Mouse (Mus musculus): ENCODE measurements around the gene Slc25a21.

The Slc25a21 gene

DNA sequence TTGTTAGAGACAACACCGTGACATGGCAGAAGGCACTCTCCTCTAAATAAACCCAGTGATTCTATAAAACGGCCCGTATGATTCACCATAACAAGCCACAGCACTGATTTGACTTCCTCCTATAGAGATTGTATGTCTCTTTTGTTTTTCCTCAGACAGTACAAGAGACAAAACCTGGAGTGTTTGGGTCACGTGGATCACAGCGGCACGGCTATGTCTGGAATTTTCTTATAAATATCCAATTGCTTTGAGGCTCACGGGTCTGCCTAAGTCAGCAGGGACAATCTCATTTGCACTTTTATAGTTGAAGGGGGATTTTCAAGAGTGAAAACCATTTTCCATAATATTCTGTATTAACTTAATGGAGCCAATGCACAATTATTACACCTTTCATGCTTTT lies 320.7 kb downstream of the Slc25a21 start:
- no peak for DNase-seq

GRCm38 (mm10) chr12:56873204-56873603 lies 324.1 kb downstream of the Slc25a21 start:
- no peak for DNase-seq

DNA sequence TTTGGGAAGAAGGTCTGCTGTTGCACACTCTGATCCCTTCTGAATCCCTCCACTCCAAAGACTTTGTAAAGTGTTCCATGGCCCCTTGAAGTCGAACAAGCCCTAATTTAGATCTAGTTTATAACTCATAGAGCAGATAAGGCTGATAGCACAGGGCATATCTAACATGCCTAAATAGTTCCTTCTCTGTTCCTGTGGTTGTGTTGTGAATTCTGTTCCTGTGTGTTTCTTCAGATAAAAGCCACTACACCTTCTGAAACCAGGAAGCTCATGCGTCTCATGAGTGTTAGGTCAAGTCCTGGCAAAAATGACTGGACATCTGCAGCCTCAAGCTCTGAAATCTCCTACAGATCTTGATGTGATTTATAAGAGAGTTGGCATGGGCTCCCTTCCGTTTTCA lies 326.7 kb downstream of the Slc25a21 start:
- DNase-seq: no peak

DNA sequence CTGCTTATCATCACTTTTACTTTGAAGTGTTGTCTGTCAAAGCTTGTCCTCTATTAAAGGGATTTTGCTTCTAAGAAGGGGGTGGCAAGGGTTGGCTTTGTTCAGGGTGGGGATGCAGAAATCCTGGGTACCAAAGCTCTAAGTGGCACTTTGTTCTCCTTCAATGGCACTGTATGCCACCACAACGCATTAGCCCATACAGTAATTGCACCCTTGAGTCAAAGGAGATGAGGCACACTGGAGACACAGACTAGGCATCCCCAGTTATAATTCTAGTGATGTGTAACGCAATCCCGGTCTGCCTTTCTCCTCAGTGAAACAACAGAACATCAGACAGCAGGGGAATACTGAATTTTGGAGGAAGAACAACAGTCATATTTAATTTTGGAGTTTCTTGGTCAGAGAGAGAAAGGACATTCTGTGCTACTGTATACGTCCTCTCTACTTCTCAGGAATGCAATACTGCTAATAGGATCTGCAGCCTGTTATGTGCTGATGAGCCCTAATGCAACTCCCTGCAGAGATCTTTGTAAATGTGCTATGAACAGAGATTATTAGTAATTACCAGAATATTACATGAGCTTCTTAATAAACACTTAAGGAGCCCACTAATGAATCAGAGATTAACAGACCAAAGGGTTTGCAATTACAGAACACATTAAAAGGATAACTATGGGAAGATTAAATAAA lies 333.3 kb downstream of the Slc25a21 start:
- DNase-seq: no peak

GRCm38 (mm10) chr12:56852679-56853078 lies 344.6 kb downstream of the Slc25a21 start:
- DNase-seq: no peak

GRCm38 (mm10) chr12:56851464-56851863 lies 345.8 kb downstream of the Slc25a21 start:
- no peak for DNase-seq

GRCm38 (mm10) chr12:56829945-56830344 lies 367.3 kb downstream of the Slc25a21 start:
- DNase-seq: no peak

DNA sequence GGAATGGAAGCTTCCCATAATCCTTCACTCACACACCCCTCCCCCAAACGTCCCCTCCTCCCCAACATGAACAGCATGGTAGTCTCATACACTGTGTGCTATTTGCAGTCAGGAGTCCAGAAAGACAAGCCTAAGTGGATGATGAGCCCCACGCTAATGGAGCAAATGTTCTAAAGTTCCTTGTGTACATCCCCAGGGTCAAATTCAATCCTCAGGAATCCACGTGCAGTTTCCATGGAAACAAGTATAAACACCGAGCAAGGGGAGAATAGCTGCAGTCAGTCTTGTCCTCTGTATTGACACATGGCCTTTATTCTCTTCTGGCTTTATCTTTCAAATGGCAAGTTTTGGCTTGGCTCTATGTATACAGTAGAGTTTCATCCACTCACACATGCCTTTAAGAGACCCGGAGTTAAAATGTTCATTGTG lies 367.8 kb downstream of the Slc25a21 start:
- DNase-seq: no peak

GRCm38 (mm10) chr12:56827808-56828384 lies 369.4 kb downstream of the Slc25a21 start:
- no peak for DNase-seq

- no peak for DNase-seq
Observed at GRCm38 (mm10) chr12:56824688-56825087, 372.6 kb downstream of the Slc25a21 start.

DNA sequence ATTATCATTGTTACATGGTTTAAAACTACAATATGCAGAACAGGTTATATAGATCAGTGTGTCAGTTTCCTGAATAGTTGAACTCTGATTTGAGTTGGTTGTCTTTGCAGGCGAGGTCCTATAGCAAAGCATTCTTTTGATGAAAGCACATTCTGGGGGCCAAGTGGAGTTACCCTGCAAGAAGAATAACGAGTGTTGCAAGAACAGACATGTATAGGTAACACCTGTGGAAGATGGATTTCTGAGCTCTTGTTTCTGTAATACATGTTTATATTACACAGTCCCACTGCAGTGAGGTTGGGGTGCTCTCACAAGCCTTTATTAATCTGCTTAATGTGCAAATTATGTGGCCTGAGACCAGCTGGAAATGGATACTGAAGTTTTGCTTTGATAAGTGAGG lies 375.1 kb downstream of the Slc25a21 start:
- no peak for DNase-seq

GRCm38 (mm10) chr12:56820604-56821003 lies 376.7 kb downstream of the Slc25a21 start:
- DNase-seq: no peak

DNA sequence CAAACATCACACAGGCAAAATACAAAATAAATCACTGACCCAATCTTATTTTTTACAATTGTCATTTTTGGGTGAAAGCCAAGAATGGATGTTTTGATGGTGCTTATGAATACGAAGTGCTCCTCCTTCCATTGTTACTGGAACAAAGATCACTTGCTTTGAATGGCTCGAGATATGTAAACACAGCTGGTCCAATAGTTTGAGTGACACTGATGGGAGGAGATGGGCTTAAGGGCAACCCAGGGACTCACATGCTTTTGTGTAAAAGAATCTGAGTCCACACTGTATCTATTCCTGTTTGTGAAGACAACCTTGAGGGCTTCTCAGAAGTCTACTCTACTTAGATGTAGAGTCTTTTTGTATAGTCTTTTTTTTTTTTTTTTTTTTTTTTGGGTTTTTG lies 389.8 kb downstream of the Slc25a21 start:
- DNase-seq: no peak

DNA sequence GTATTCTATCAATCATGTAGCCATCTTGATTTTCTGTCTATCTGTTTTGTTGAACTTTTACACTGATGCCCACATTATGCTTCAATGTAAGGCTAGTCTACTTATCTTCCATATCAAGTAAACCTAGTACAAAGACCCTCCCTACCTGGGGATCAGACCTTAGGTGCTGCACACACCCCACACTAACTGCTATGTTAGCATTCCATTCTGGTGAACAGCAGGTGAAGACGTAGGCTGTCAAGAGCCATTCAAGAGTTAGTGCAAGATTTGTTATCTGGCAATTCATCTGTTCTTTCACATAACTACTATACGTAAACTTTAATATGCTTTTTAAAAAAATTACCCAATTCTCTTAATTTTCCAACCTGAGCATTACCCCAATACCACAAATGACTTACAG lies 390.2 kb downstream of the Slc25a21 start:
- no peak for DNase-seq

- no peak for DNase-seq
Observed at GRCm38 (mm10) chr12:56804487-56804886, 392.8 kb downstream of the Slc25a21 start.

DNA sequence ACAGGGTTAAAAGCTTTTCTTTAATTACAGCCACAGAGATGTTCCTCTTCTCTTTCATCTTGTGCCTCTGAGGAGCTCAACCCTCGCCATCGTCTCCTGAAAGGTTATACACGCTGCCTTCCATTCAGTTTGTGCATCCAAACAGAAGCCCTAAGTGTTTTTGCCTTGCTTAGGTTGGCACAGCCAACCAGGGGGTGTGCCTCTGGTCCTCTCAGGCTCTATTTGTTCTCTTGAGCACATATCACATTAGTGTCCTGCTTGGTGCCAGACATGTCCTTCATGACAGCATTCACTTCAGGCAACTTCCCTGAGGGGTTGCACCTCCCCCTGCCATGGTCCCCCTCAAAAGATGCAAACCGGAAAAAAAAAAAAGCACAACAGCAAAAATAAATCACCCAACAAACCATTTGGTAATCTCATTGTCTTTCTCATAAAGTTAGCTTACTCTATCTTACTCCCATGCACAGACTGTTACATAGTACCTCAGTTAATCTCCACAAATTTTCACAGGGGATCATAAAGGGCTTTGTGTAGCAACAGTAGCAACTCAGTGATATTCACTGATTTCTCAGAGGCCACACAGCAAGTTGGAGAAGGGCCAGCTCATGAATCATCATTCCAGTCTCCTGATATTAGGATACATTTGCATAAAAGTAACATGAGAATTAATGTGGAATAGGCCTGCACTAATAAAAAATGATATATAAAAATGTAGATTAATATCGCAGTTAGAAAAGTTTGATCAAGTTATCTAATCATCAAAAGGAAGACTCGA lies 398.4 kb downstream of the Slc25a21 start:
- DNase-seq: no peak

GRCm38 (mm10) chr12:56789236-56789635 lies 408.0 kb downstream of the Slc25a21 start:
- no peak for DNase-seq

- no peak for DNase-seq
Observed at GRCm38 (mm10) chr12:56785250-56785649, 412.0 kb downstream of the Slc25a21 start.

- DNase-seq: no peak
Observed at GRCm38 (mm10) chr12:56781196-56781595, 416.1 kb downstream of the Slc25a21 start.

DNA sequence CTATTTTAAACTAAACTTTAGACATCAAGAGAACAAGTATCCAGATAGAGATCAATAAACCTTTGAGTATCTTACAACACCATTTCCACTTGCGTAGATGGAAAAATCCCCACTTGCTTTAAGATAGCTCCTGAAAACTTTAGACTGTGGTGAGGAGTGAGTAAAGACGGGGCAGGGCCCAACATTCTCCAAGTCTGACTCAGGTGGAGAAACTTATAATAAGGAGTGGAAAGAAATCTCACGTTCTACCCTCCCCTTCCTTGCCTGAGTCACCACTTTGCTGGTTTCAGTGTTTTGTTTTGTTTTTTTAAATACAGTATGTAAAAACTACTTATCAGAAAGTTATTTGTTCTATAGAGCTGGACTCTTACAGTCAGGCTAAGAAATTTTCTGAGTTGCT lies 417.7 kb downstream of the Slc25a21 start:
- no peak for DNase-seq

DNA sequence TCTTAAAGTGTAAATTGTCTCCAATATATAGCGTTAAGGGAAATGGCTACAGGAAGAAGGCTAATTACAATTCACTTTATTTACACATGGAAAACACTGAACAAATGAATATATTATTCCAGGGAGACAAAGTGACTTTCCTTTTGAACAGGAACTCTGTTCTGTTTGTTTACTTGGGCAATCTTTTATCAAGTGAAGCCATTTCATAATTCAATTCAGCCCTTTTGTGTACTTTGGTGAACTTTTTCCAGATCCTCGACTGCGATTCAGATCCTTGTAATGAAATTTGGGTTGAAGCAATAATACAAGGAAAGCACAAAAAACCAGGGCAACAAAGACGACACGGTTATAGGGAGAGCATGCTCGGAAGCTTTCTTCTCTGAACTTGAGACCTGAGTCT lies 423.3 kb downstream of the Slc25a21 start:
- no peak for DNase-seq

DNA sequence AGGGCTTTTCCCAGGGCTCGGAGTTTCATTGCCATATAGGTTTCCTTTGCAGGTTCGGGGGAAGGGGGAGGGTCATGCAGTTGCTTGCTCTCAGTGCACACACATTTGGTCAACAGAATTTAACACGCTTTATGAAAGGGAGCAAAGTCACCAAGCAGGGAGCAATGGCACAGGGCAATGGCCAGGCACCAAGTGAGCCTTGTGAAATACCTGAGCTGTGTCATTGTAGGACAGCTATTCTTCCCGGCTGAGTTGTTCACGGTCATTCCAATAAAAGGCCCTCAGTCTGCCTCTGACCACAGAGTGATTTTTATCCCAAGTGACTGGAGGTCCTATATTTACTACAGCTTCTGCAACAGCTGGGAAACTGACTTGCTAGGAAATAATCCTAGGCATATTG lies 427.9 kb downstream of the Slc25a21 start:
- no peak for DNase-seq

GRCm38 (mm10) chr12:56767474-56767873 lies 429.8 kb downstream of the Slc25a21 start:
- no peak for DNase-seq

GRCm38 (mm10) chr12:56737104-56737503 lies 460.2 kb downstream of the Slc25a21 start:
- no peak for DNase-seq
